Mouse (Mus musculus) neural tube, embryonic 13.5 days (tissue): ENCODE data around the gene Fam222b. TPM values are rescaled to one million over a fixed set of nuclear protein-coding genes. Genes with fewer than 3 reads are reported as not detected.
A peak's percentile ranks its signal among the peaks of the same experiment; 100 is the strongest.

Experiments used
- ATAC-seq: fragments of 200-750 bp; cut with Nextera tagmentation; 2 replicates; pipeline ENCODE4 v1.8.0; 2017; ENCODE audit warnings: low read depth, mild to moderate bottlenecking, moderate TSS enrichment, moderate library complexity
- H3K27ac ChIP-seq: fragments of 300-500 bp; sonication (generic); replicated peaks from 2 replicates; pipeline ENCODE4 v1.5.1; 2015; ENCODE audit warnings: moderate library complexity, mild to moderate bottlenecking, inconsistent platforms
- H3K27me3 ChIP-seq: fragments of 300-500 bp; sonication (generic); 2 replicates; pipeline ENCODE4 v1.6.1; 2015; ENCODE audit warnings: mild to moderate bottlenecking, inconsistent platforms
- H3K36me3 ChIP-seq: fragments of 300-500 bp; sonication (generic); 2 replicates; pipeline ENCODE4 v1.6.1; 2015; ENCODE audit warnings: mild to moderate bottlenecking, inconsistent platforms
- H3K4me1 ChIP-seq: fragments of 300-500 bp; sonication (generic); replicated peaks from 2 replicates; pipeline ENCODE4 v1.6.1; 2015; ENCODE audit warnings: inconsistent platforms
- H3K4me2 ChIP-seq: fragments of 300-500 bp; sonication (generic); 2 replicates; pipeline ENCODE4 v1.6.1; 2015; ENCODE audit warnings: inconsistent platforms, mild to moderate bottlenecking, moderate library complexity
- H3K4me3 ChIP-seq: fragments of 300-500 bp; sonication (generic); 2 replicates; pipeline ENCODE4 v1.5.1; 2015; ENCODE audit warnings: mild to moderate bottlenecking, inconsistent platforms
- H3K9ac ChIP-seq: fragments of 300-500 bp; sonication (generic); 2 replicates; pipeline ENCODE4 v1.6.1; 2015; ENCODE audit warnings: moderate library complexity, mild to moderate bottlenecking, inconsistent platforms
- H3K9me3 ChIP-seq: fragments of 300-500 bp; sonication (generic); 2 replicates; pipeline ENCODE4 v1.6.1; 2016; ENCODE audit warnings: inconsistent platforms
- WGBS: fragments of 180-500 bp; shearing (Covaris S2); methylation state at CpG from one replicate; pipeline ENCODE4 v1.1.7; 2015; 5-methylcytosine and 5-hydroxymethylcytosine counted together
- polyA plus RNA-seq: library from polyadenylated mRNA; unstranded; fragments of >200 nt; fragmentation: Nextera tagmentation; extraction: Ambion mirVana; gene quantifications from 2 replicates; pipeline ENCODE4 v1.2.1, GENCODE M21; 2015

Fam222b gene
- polyA plus RNA-seq, 1 experiment from 2014 or later = 28.8 TPM

DNA sequence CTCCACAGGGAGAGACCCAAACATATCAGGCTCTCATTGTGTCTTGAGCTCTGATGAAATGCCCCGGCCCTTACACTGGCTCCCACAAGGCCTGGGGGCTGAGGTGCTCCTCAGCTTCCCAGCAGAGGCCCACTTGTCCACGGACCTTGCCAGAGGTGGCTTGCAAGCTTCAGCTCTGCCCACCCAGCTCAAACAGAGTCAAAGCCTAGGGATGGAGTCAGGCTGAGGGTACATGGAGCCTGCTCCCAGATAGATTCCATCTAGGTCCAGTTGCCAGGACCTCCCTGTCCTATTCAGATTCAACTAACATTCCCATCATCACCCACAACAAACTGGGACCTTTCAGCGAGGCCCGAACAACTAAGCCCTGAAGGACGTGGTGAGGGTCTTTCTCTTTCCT is 22.5 kb upstream of the Fam222b start:
- Histone ChIP-seq H3K4me2 (no peak overlapping the region), H3K36me3 (peaks cover 57% of the 10 kb centered on the region), H3K9ac (no peak overlapping the region), H3K4me3 (no peak overlapping the region), H3K9me3 (no peaks in the 10 kb centered on the region), H3K4me1 (no peaks in the 10 kb centered on the region), H3K27me3 (no peaks in the 10 kb centered on the region), H3K27ac (no peak overlapping the region)
- ATAC-seq = no peak
- 83% methylated on average over 5 of the region's 5 CpGs for WGBS

DNA sequence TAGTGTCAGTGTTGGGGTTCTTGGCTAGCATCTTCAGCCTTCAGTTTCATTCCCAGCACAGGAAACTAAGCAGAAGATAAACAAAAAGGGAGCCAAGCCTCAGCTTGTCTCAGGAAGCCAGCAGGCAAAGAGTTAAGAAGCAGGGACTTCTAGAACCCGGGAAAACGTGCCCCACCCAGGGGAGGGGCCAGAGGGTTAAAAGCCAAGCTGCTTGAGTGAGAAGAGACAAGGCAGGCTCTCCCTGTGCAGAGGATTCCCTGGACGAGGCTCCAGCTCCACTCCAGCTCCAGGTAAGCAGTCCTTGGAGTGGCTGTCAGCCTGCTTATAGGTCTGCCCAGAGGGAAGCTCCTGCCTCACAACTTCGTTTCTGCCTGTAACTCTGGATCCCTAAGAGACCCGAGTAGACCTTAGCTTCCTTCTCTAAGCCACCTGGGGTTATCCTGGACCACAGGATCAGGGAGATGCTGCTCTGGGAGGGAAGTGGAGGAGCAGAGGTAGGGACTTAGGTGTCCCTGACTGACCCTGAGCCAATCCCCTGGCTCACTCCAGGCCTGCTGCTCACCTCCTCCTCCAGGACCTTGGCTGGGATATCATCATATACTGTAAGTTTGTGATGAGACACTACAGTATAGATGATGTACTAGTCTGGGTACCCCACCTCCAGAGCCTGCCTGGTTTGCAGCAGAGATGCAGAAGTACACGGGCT is 21.9 kb upstream of the Fam222b start:
- Histone ChIP-seq H3K4me1 (no peaks in the 10 kb centered on the region), H3K27ac (no peak overlapping the region), H3K9me3 (no peaks in the 10 kb centered on the region), H3K4me2 (no peak overlapping the region), H3K4me3 (no peak overlapping the region), H3K27me3 (no peaks in the 10 kb centered on the region), H3K9ac (no peak overlapping the region), H3K36me3 (peaks cover 61% of the 10 kb centered on the region)
- ATAC-seq = no peak
- WGBS = 32% methylated on average over 6 of the region's 6 CpGs

DNA sequence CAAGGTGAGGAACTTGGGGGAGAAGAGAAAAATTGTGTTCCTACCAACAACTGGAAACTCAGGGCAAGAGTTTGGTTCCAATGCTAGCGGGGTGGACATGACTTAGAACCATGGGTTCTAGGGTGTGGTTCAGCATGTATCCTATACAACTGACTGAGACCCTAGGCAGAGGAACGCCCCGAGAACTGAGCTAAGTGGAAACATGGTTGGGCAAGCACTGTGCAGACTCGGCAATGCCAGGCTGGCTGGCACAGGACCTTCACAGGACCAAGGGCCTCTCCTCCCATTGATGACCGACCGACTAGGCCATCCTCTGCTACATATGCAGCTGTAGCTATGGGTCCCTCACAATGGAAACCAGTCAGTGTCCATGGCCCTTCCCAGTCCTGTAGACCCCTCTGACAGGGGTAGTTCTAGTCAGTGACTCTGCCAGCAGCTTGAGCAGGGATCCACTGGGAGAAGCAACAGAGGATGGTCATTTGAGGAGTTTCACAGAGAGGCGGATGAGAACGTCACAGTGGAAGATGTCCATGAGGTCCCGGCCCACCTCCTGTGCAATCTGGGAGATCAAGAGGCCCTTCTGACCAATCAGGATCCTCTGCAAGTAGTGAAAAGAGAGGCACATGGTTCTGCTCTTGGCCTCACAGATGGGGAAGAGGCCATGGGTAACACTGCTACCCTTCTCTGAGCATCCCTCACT is 20.7 kb upstream of the Fam222b start:
- WGBS = 94% methylated on average over 9 of the region's 9 CpGs
- Histone ChIP-seq H3K4me3 (no peak overlapping the region), H3K9me3 (no peaks in the 10 kb centered on the region), H3K27ac (no peak overlapping the region), H3K4me2 (no peak overlapping the region), H3K27me3 (no peaks in the 10 kb centered on the region), H3K4me1 (no peaks in the 10 kb centered on the region), H3K36me3 (peaks cover 68% of the 10 kb centered on the region), H3K9ac (no peak overlapping the region)
- no peak for ATAC-seq

DNA sequence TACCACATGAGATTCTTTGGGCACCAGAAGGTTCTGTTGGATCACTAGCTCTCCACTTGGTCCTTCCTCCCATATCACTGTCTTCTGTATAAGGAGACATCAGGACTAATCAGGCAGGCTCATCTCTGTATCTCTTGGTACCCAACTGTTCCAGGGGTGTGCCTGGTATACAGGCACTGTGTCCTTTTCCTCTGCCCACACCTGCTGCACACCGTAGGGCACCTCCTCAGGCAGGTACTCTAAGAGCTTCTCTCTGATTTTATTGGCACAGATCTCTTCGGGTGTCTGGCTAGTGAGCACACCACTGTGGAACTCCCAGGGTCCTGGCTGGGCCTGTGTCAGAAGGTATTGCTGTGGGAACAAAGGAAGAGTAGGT is 20.2 kb upstream of the Fam222b start:
- Histone ChIP-seq H3K36me3 (peaks cover 68% of the 10 kb centered on the region), H3K9me3 (no peaks in the 10 kb centered on the region), H3K4me1 (peaks cover 5% of the 10 kb centered on the region), H3K27ac (no peak overlapping the region), H3K27me3 (no peaks in the 10 kb centered on the region), H3K4me2 (no peak overlapping the region), H3K9ac (no peak overlapping the region), H3K4me3 (no peak overlapping the region)
- WGBS = 90% methylated on average over 2 of the region's 2 CpGs
- no peak for ATAC-seq

DNA sequence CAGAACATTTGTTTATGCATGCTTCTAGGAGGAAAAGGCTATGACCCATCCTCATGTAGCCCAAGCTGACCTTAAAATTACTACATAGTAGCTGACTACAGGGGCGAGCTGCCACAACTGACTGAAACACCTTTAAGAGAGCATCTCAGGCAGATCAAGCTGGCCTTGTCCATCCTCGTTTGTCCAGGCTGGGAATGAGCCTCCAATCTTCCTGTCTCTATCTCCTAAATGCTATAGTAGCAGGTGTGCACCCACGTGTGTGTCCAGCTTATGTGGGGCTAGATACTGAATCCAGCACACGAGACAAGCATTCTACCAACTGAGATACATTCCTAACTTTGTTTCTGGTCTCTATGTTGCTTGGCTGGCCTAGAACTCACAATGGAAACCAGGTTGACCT is 19.8 kb upstream of the Fam222b start:
- 90% methylated on average over 4 of the region's 4 CpGs for WGBS
- H3K4me3 ChIP-seq = no peak overlapping the region
- peaks cover 9% of the 10 kb centered on the region for H3K4me1 ChIP-seq
- no peak overlapping the region for H3K4me2 ChIP-seq
- no peaks in the 10 kb centered on the region for H3K9me3 ChIP-seq
- no peaks in the 10 kb centered on the region for H3K27me3 ChIP-seq
- no peak overlapping the region for H3K27ac ChIP-seq
- H3K36me3 ChIP-seq = peaks cover 68% of the 10 kb centered on the region
- ATAC-seq = no peak
- no peak overlapping the region for H3K9ac ChIP-seq

DNA sequence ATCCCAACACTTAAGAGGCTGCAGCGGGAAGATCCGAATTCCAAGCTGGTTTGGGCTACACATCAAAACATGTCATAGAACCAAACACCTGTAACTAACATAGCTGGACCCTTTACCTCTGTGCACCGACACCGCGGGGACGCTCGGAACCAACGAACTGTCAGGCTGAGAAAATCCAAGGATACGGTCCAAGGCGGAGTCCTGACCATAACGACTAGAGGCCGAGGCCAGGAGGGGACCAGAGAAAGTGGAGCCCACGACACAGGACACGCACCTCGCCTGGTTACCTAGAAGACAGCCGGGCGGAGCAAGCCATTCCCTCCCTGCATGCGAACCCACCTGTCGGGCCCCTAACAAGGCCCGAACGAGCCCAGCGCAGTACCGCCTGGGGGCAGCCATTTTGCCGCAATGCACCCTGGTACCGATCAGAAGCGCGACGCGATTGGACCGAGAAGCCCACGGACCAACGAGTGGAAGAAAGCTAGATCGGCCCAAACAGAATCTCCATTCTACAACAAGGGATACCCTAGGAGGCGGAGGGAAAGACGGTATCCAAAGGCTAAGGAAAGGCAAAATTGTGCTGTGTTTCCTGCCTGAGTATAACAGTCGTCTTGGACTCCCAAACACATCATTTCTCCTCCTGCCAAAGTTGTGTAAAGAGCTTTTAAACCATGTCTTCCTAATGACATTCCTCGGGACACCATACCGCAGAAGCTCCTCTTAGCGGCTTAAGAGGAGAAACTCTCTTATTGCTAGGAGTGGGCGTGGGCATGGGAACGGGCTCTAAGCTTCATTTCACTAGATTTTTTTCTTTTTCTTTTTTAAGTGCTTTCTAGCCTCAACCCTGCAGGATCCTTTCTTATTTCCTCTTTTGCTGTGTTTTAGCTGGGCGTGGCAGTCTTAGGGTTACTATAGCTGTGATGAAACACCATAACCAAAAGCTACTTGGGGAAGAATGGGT is 14.2 kb upstream of the Fam222b start, which contains the start of gene Eral1:
Gene Eral1 (minus strand): TSS at position 423 of the 961 bp plus-strand sequence.
- peak within 1 kb of the TSS; percentile 80 for H3K4me3 ChIP-seq
- peaks cover 17% of the 10 kb centered on the region for H3K4me1 ChIP-seq
- WGBS = 2% methylated on average over 42 of the region's 42 CpGs
- H3K27me3 ChIP-seq = peaks cover 5% of the 10 kb centered on the region
- peak; percentile 98 for ATAC-seq
- H3K36me3 ChIP-seq = peaks cover 27% of the 10 kb centered on the region
- peak within 1 kb of the TSS; percentile 73 for H3K4me2 ChIP-seq
- H3K27ac ChIP-seq = peak within 1 kb of the TSS; percentile 82
- H3K9ac ChIP-seq = peak within 1 kb of the TSS; percentile 87
- no peaks in the 10 kb centered on the region for H3K9me3 ChIP-seq

DNA sequence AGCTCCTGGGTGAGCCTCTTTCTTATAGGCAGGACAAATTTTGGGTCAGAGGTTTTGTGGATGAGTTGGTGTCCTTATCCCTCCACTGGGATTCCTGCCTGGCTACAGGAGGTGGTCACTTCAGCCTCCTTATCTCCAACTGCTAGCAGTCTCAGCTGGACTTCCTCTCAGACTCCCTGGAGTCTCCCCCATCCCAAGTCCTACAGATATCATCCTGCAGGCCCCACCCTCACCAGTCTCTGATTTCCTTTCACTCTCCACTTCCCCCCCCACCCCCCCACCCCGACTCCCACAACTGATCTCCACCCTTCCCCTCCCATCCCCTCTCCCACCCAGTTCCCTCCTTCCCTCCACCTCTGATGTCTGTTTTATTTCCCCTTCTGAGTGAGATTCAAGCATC is 10.9 kb upstream of the Fam222b start:
- 67% methylated on average over 1 of the region's 1 CpGs for WGBS
- H3K9me3 ChIP-seq = no peaks in the 10 kb centered on the region
- no peak overlapping the region for H3K4me3 ChIP-seq
- H3K9ac ChIP-seq = no peak overlapping the region
- no peak for ATAC-seq
- peaks cover 17% of the 10 kb centered on the region for H3K4me1 ChIP-seq
- no peak overlapping the region for H3K4me2 ChIP-seq
- peaks cover 5% of the 10 kb centered on the region for H3K27me3 ChIP-seq
- no peaks in the 10 kb centered on the region for H3K36me3 ChIP-seq
- H3K27ac ChIP-seq = no peak overlapping the region

DNA sequence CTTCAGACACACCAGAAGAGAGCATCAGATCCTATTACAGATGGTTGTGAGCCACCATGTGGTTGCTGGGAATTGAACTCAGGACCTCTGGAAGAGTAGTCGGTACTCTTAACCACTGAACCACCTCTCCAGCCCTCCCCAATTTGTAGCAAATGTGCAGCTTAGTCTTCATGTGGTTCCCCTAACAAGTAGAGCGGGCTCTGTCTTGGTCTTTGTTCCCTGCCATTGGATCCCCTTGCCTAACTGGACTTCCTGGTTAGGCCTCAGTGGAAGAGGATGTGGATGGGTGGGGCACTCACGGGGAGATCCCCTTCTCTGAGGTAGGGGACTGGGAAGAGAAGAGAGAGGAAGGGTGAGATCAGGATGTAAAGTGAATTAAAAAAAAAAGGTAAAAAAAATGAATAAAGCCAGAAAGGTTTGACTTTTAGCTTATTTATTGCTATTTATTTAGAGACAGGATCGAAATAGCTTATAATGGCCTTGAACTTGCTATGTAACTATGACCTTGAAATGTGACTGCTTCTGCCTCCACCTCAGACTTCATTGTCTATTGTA is 7.5 kb upstream of the Fam222b start:
- Histone ChIP-seq H3K27me3 (peaks cover 5% of the 10 kb centered on the region), H3K4me3 (no peak overlapping the region), H3K4me2 (no peak overlapping the region), H3K36me3 (no peaks in the 10 kb centered on the region), H3K4me1 (no peaks in the 10 kb centered on the region), H3K9ac (no peak overlapping the region), H3K9me3 (no peaks in the 10 kb centered on the region), H3K27ac (no peak overlapping the region)
- WGBS = 86% methylated on average over 4 of the region's 4 CpGs
- no peak for ATAC-seq

DNA sequence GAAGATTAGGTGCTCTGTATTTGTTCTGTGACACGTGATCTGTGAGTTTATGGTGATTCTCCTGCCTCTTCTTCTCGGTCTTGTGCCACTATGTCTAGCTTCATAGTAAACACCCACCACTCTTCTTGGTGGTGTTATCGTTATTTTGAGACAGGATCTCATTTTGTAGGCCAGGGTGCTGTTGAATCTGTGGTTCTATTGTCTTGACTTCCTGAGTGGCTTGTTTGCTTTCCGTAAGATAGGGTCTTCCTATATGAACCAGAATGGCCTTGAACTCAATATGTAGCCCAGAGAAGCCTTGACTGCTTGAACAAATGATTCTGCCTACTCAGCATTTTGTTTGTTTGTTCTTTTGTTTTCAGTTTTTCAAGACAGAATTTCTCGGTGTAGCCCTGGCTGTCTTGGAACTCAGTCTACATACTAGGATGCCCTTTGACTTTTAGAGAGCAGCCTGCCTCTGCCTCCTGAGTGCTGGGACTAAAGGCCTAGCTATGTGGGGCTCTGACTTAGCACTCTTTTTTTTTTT is 6.6 kb upstream of the Fam222b start:
- no peak overlapping the region for H3K4me3 ChIP-seq
- no peaks in the 10 kb centered on the region for H3K36me3 ChIP-seq
- ATAC-seq = no peak
- no peak overlapping the region for H3K4me2 ChIP-seq
- H3K27me3 ChIP-seq = peaks cover 5% of the 10 kb centered on the region
- H3K27ac ChIP-seq = no peak overlapping the region
- 81% methylated on average over 5 of the region's 5 CpGs for WGBS
- no peak overlapping the region for H3K9ac ChIP-seq
- H3K4me1 ChIP-seq = no peaks in the 10 kb centered on the region
- H3K9me3 ChIP-seq = no peaks in the 10 kb centered on the region

DNA sequence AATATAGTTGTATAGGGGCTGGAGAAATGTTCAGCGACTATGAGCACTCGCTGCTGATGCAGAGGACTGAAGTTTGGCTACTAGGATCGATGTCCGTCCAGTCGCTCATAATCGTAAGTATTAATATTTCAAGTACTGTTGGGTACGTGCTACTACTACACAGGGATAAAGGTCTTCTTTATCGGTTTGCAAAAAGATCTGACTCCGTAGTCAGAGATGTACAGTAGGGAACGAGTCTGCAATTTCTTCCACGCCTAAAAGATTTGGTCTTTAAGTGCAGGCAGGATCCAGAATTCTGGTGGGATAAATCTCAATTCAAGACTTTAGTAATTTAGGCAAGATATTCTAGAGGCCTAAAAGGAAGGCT is 340 bp upstream of the Fam222b start:
- Histone ChIP-seq H3K36me3 (no peaks in the 10 kb centered on the region; the same call in 1 of the 2 replicates), H3K4me2 (peak overlapping the region; percentile 68), H3K4me3 (peak overlapping the region; percentile 67), H3K27ac (peak overlapping the region; percentile 85), H3K9ac (peak overlapping the region; percentile 89), H3K4me1 (peaks cover 40% of the 10 kb centered on the region), H3K9me3 (no peaks in the 10 kb centered on the region), H3K27me3 (no peaks in the 10 kb centered on the region)
- WGBS = 60% methylated on average over 11 of the region's 11 CpGs
- ATAC-seq = 0 out of 2 replicates have a peak, but pooled peaks have one; percentile 32

DNA sequence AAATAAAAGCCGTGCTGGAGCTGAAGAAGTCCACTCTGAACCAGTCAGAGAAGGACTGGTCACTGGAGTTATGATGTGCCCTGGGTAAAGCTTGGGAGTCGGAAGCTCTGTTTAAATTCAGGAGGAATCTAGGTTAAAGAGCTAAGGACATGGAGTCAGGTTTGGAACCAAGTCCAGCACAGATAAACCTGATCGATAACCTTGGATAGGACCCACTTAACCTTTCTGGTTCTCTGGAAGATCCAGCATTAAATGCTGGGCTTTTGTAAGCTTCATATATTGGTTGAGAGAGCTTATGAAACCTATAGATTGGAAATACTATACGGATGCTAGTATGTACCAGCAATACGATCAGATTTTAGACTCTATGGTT is 670 bp downstream of the Fam222b start:
- no peak; the same call in 1 of the 2 replicates for ATAC-seq
- WGBS = 28% methylated on average over 5 of the region's 5 CpGs

More for the DNA sequence above, 670 bp downstream of the Fam222b start:
- Histone ChIP-seq H3K36me3 (peaks cover 3% of the 10 kb centered on the region; the same call in 1 of the 2 replicates), H3K4me3 (peak overlapping the region; percentile 67), H3K27ac (peak overlapping the region; percentile 85), H3K9ac (peak overlapping the region; percentile 89), H3K9me3 (no peaks in the 10 kb centered on the region), H3K4me1 (peaks cover 40% of the 10 kb centered on the region), H3K4me2 (peak overlapping the region; percentile 68), H3K27me3 (no peaks in the 10 kb centered on the region)
